Mouse (Mus musculus) liver, adult 2 months (tissue): ENCODE measurements around the gene Sox5.

Experiments
- CTCF ChIP-seq: fragments of 200-500 bp; IDR thresholded peaks from 2 replicates; pipeline ENCODE4 v1.5.1; 2011; ENCODE audit warnings: low read depth, low read length, control low read depth
- POLR2A ChIP-seq: fragments of 200-500 bp; IDR thresholded peaks from 2 replicates; pipeline ENCODE4 v1.6.1; 2011; ENCODE audit warnings: low read length, control low read depth; ENCODE audit not compliant: insufficient read depth; ENCODE audit errors: extremely low read depth

GRCm38 (mm10) chr6:143980131-143980530, 801.6 kb downstream of the Sox5 start:
- no peak for TF ChIP-seq CTCF
- no peak for TF ChIP-seq POLR2A
